Mouse (Mus musculus) forebrain, embryonic 15.5 days (tissue): Measurements from ENCODE around the gene Tmem274. TPM values are rescaled to one million over a fixed set of nuclear protein-coding genes. Genes with fewer than 3 reads are reported as not detected.
A peak's percentile ranks its signal among the peaks of the same experiment; 100 is the strongest.

Experiments
- ATAC-seq: fragments of 200-750 bp; cut with Nextera tagmentation; replicated peaks from 2 replicates; pipeline ENCODE4 v1.8.0; 2017; ENCODE audit warnings: mild to moderate bottlenecking, moderate TSS enrichment, moderate library complexity
- H3K27ac ChIP-seq: fragments of 300-500 bp; sonication (generic); replicated peaks from 2 replicates; pipeline ENCODE4 v1.5.1; 2015; ENCODE audit warnings: mild to moderate bottlenecking, inconsistent platforms
- H3K27me3 ChIP-seq: fragments of 300-500 bp; sonication (generic); 2 replicates; pipeline ENCODE4 v1.6.1; 2015; ENCODE audit warnings: inconsistent platforms
- H3K36me3 ChIP-seq: fragments of 300-500 bp; sonication (generic); 2 replicates; pipeline ENCODE4 v1.6.1; 2015; ENCODE audit warnings: mild to moderate bottlenecking, inconsistent platforms
- H3K4me1 ChIP-seq: fragments of 300-500 bp; sonication (generic); 2 replicates; pipeline ENCODE4 v1.6.1; 2015; ENCODE audit warnings: inconsistent platforms
- H3K4me2 ChIP-seq: fragments of 300-500 bp; sonication (generic); replicated peaks from 2 replicates; pipeline ENCODE4 v1.6.1; 2015; ENCODE audit warnings: mild to moderate bottlenecking, inconsistent platforms
- H3K4me3 ChIP-seq: fragments of 300-500 bp; sonication (generic); 2 replicates; pipeline ENCODE4 v1.5.1; 2015; ENCODE audit warnings: mild to moderate bottlenecking, inconsistent platforms
- H3K9ac ChIP-seq: fragments of 300-500 bp; sonication (generic); replicated peaks from 2 replicates; pipeline ENCODE4 v1.6.1; 2015; ENCODE audit warnings: mild to moderate bottlenecking, inconsistent platforms
- H3K9me3 ChIP-seq: fragments of 300-500 bp; sonication (generic); 2 replicates; pipeline ENCODE4 v1.6.1; 2016; ENCODE audit warnings: inconsistent platforms
- WGBS: fragments of 180-500 bp; shearing (Covaris S2); methylation state at CpG from one replicate; pipeline ENCODE4 v1.1.7; 2015; ENCODE audit warnings: mixed read lengths; 5-methylcytosine and 5-hydroxymethylcytosine counted together
- polyA plus RNA-seq: library from polyadenylated mRNA; unstranded; fragments of >200 nt; fragmentation: Nextera tagmentation; extraction: Ambion mirVana; gene quantifications from 2 replicates; pipeline ENCODE4 v1.2.1, GENCODE M21; 2015

Gene Tmem274
- polyA plus RNA-seq, 1 experiment from 2014 or later, result 0.39 TPM

- no peaks in the 10 kb centered on the region for H3K27me3 ChIP-seq
- no peak overlapping the region for H3K27ac ChIP-seq
- peaks cover 4% of the 10 kb centered on the region for H3K36me3 ChIP-seq
- no peaks in the 10 kb centered on the region for H3K9me3 ChIP-seq
- peaks cover 25% of the 10 kb centered on the region for H3K4me1 ChIP-seq
- H3K4me2 ChIP-seq, result no peak overlapping the region
- no peak overlapping the region for H3K9ac ChIP-seq
- H3K4me3 ChIP-seq, result no peak overlapping the region
- no peak for ATAC-seq
- 88% methylated on average over 3 of the region's 3 CpGs for WGBS
Observed at GRCm38 (mm10) chr4:149506904-149507303, 29.7 kb downstream of the Tmem274 start.

DNA sequence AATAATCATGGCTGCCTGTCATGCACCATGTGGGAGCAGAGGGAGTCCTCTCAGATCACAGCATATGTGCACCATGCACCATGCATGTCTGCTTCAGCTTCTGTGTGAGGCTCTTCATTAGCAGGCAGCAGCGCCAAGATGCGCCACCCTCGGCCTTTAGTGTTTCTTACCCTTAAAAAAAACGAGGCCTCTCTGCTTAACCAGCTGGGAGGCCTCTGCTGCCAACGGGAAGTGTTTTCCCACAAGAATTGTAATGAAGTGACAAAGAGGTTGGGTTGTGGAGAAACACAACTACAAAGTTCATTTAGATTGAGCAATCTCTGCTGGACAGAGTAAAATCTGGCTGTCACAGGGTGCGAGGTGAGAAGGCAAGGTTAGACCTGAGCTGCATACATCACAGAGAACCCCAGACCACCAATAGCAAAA lies 34.1 kb downstream of the Tmem274 start:
- ATAC-seq, result peak; percentile 46; the same call in 1 of the 2 replicates
- no peaks in the 10 kb centered on the region for H3K36me3 ChIP-seq
- H3K27ac ChIP-seq, result peak overlapping the region; percentile 57
- no peaks in the 10 kb centered on the region for H3K9me3 ChIP-seq
- H3K4me3 ChIP-seq, result no peak overlapping the region
- H3K27me3 ChIP-seq, result no peaks in the 10 kb centered on the region
- 24% methylated on average over 6 of the region's 6 CpGs for WGBS
- H3K4me1 ChIP-seq, result peaks cover 16% of the 10 kb centered on the region
- H3K4me2 ChIP-seq, result no peak overlapping the region
- H3K9ac ChIP-seq, result no peak overlapping the region

DNA sequence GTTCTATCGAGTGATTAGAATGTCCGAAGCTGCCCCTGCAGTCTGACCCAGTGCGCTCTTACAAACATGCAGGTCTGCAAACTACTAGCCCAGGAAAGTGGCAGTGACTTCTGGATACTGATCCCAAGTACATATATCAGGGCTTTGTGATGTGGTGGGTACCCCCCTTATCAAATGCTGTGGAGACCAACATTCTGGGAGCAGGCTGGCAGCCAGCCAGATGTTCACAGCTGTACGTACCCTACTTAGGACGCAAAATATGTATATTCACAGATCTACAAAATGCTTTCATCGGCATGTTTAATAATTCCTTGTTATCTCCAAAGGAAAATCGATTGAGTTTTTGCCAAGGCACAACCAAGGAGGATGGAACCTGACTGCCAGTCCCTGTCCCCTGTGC lies 34.9 kb downstream of the Tmem274 start:
- Histone ChIP-seq H3K27me3 (no peaks in the 10 kb centered on the region), H3K9me3 (no peaks in the 10 kb centered on the region), H3K4me3 (no peak overlapping the region), H3K9ac (no peak overlapping the region), H3K4me2 (no peak overlapping the region), H3K27ac (peak overlapping the region; percentile 57), H3K36me3 (no peaks in the 10 kb centered on the region), H3K4me1 (peaks cover 16% of the 10 kb centered on the region)
- WGBS, result 68% methylated on average over 7 of the region's 7 CpGs
- no peak for ATAC-seq

GRCm38 (mm10) chr4:149515706-149516105 lies 38.5 kb downstream of the Tmem274 start:
- H3K9me3 ChIP-seq, result no peaks in the 10 kb centered on the region
- H3K9ac ChIP-seq, result no peak overlapping the region
- peaks cover 33% of the 10 kb centered on the region for H3K4me1 ChIP-seq
- 93% methylated on average over 5 of the region's 5 CpGs for WGBS
- H3K36me3 ChIP-seq, result no peaks in the 10 kb centered on the region
- no peak overlapping the region for H3K27ac ChIP-seq
- H3K27me3 ChIP-seq, result no peaks in the 10 kb centered on the region
- no peak for ATAC-seq
- no peak overlapping the region for H3K4me2 ChIP-seq
- no peak overlapping the region for H3K4me3 ChIP-seq

GRCm38 (mm10) chr4:149517868-149518340 lies 40.7 kb downstream of the Tmem274 start, which contains the start of gene Ctnnbip1:
Gene Ctnnbip1, plus strand, starts transcription at chr4:149518236.
- peak; percentile 98 for ATAC-seq
- WGBS, result under 1% methylated on average over 45 of the region's 46 CpGs
- H3K36me3 ChIP-seq, result no peaks in the 10 kb centered on the region
- no peaks in the 10 kb centered on the region for H3K9me3 ChIP-seq
- peaks cover 21% of the 10 kb centered on the region for H3K4me1 ChIP-seq
- peak within 1 kb of the TSS; percentile 72 for H3K27ac ChIP-seq
- no peaks in the 10 kb centered on the region for H3K27me3 ChIP-seq
- peak within 1 kb of the TSS; percentile 79 for H3K9ac ChIP-seq
- peak within 1 kb of the TSS; percentile 91 for H3K4me2 ChIP-seq
- peak within 1 kb of the TSS; percentile 86 for H3K4me3 ChIP-seq

DNA sequence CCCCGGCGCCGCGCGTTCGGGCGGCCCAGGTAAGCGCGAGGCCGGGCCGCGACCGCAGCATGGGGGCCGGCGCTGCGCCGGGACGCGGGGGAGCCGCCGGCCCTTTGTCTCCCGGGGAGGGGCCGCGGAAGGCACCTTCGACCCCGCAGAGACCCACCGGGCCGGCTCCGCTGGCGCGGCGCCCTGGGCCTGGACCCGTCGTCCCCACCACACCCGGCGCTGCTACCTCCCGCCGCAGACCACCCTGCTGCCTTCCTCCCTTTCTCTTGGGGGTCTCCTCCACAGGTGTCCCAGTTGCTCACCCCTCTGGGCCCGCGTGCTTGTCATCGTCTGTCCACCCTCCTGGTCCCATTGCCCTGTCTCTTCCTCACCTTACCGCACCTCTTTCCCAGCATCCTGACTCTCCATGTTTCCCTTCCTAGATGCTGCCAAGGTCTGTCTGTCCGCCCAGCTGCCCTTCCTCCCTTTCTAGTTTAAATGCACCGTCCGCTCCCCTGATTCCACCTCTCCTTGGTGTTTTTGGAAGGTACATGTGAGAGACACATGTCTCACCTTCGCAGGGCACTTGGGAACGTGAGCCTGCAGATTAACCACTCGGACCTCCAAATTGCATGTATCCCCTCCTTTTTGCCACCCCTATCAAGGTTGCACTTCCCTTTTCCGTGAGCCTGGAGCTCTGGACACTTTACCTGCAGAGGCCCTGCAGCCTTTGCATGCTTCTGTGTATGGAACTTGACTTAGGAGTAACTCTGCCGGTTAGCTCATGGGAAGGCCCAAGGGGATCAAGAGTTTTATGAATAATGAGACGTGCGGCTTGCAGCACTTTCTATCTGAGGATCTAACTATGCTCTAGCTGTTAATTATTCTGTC lies 41.4 kb downstream of the Tmem274 start:
- 2% methylated on average over 49 of the region's 52 CpGs for WGBS
- no peaks in the 10 kb centered on the region for H3K9me3 ChIP-seq
- H3K27ac ChIP-seq, result peak overlapping the region; percentile 72
- no peaks in the 10 kb centered on the region for H3K36me3 ChIP-seq
- H3K4me3 ChIP-seq, result peak overlapping the region; percentile 86
- peak; percentile 36 for ATAC-seq
- peak overlapping the region; percentile 79 for H3K9ac ChIP-seq
- peaks cover 24% of the 10 kb centered on the region for H3K4me1 ChIP-seq
- peak overlapping the region; percentile 91 for H3K4me2 ChIP-seq
- H3K27me3 ChIP-seq, result no peaks in the 10 kb centered on the region

- H3K4me2 ChIP-seq, result no peak overlapping the region
- WGBS, result 70% methylated on average over 10 of the region's 10 CpGs
- H3K36me3 ChIP-seq, result no peaks in the 10 kb centered on the region
- ATAC-seq, result no peak
- H3K4me3 ChIP-seq, result no peak overlapping the region
- peaks cover 31% of the 10 kb centered on the region for H3K4me1 ChIP-seq
- no peak overlapping the region for H3K27ac ChIP-seq
- no peaks in the 10 kb centered on the region for H3K9me3 ChIP-seq
- H3K9ac ChIP-seq, result no peak overlapping the region
- H3K27me3 ChIP-seq, result no peaks in the 10 kb centered on the region
Observed at GRCm38 (mm10) chr4:149521258-149521657, 44.1 kb downstream of the Tmem274 start.

DNA sequence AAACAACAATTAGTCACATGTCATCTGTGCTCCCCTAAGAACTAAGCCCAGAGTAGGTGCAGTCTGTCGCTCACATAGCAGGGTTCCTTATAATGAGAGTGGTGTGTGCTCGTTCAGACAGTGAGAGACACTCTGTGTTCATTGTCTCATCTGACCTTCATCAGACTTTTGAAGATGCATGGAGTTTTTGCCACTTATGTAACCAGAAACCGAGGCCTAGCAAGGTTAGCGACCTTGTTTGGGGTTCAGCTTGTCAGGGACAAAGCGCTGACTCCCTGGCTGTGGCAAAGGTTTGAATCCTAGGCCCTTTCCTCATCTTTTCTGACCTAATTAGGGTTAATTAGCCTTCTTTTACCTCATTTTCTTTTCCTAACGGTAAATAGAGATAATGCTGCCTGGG lies 46.8 kb downstream of the Tmem274 start:
- Histone ChIP-seq H3K9ac (no peak overlapping the region), H3K9me3 (no peaks in the 10 kb centered on the region), H3K4me1 (peaks cover 25% of the 10 kb centered on the region), H3K4me3 (no peak overlapping the region), H3K27ac (no peak overlapping the region), H3K4me2 (no peak overlapping the region), H3K36me3 (no peaks in the 10 kb centered on the region), H3K27me3 (no peaks in the 10 kb centered on the region)
- whole genome bisulfite sequencing, result 40% methylated on average over 6 of the region's 6 CpGs
- ATAC-seq, result no peak

GRCm38 (mm10) chr4:149525170-149525569 lies 48.0 kb downstream of the Tmem274 start:
- WGBS, result 83% methylated on average over 4 of the region's 4 CpGs

GRCm38 (mm10) chr4:149525811-149526210 lies 48.6 kb downstream of the Tmem274 start:
- WGBS, result 79% methylated on average over 6 of the region's 6 CpGs
- no peak overlapping the region for H3K27ac ChIP-seq
- ATAC-seq, result no peak

More at GRCm38 (mm10) chr4:149525170-149525569, 48.0 kb downstream of the Tmem274 start:
- H3K9ac ChIP-seq, result no peak overlapping the region
- no peaks in the 10 kb centered on the region for H3K9me3 ChIP-seq
- no peak for ATAC-seq
- no peak overlapping the region for H3K4me3 ChIP-seq
- H3K27me3 ChIP-seq, result no peaks in the 10 kb centered on the region
- peaks cover 15% of the 10 kb centered on the region for H3K4me1 ChIP-seq
- H3K4me2 ChIP-seq, result no peak overlapping the region
- H3K36me3 ChIP-seq, result no peaks in the 10 kb centered on the region
- no peak overlapping the region for H3K27ac ChIP-seq

DNA sequence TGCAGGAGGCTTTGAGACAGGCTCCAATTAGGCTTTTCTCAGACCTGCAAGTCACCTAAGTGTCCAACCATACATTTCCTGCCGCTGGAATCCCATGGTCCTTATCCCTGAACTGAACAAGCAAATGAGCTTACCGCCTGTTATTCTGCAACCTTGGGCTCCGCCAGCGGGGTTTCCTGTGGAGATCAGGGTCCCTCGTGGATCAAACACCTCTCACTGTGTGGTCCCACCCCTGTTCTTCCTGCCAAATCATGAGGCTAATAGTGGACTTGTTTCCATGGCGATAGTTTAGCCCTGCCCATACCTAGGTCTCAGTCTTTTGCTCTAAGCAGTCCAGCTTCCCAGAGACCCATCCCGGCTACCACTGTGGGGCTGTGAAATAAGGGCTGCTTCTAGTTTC lies 49.2 kb downstream of the Tmem274 start:
- no peak overlapping the region for H3K4me3 ChIP-seq
- no peaks in the 10 kb centered on the region for H3K27me3 ChIP-seq
- ATAC-seq, result no peak
- WGBS, result 23% methylated on average over 7 of the region's 7 CpGs
- peaks cover 13% of the 10 kb centered on the region for H3K4me1 ChIP-seq
- no peak overlapping the region for H3K27ac ChIP-seq
- H3K36me3 ChIP-seq, result no peaks in the 10 kb centered on the region
- no peak overlapping the region for H3K9ac ChIP-seq
- H3K4me2 ChIP-seq, result no peak overlapping the region
- no peaks in the 10 kb centered on the region for H3K9me3 ChIP-seq

More at GRCm38 (mm10) chr4:149525811-149526210, 48.6 kb downstream of the Tmem274 start:
- no peaks in the 10 kb centered on the region for H3K27me3 ChIP-seq
- H3K4me1 ChIP-seq, result peaks cover 15% of the 10 kb centered on the region
- H3K9me3 ChIP-seq, result no peaks in the 10 kb centered on the region
- no peak overlapping the region for H3K9ac ChIP-seq
- H3K4me2 ChIP-seq, result no peak overlapping the region
- no peaks in the 10 kb centered on the region for H3K36me3 ChIP-seq
- H3K4me3 ChIP-seq, result no peak overlapping the region

- H3K4me2 ChIP-seq, result no peak overlapping the region
- WGBS, result 82% methylated on average over 15 of the region's 15 CpGs
- H3K36me3 ChIP-seq, result no peaks in the 10 kb centered on the region
- H3K9me3 ChIP-seq, result no peaks in the 10 kb centered on the region
- H3K27me3 ChIP-seq, result no peaks in the 10 kb centered on the region
- H3K27ac ChIP-seq, result no peak overlapping the region
- no peak overlapping the region for H3K4me3 ChIP-seq
- peaks cover 13% of the 10 kb centered on the region for H3K4me1 ChIP-seq
- no peak for ATAC-seq
- H3K9ac ChIP-seq, result no peak overlapping the region
Observed at GRCm38 (mm10) chr4:149527621-149528354, 50.6 kb downstream of the Tmem274 start.
